Mouse (Mus musculus) heart, postnatal 0 days (tissue): ENCODE measurements at regions not wholly inside any gene's neighbourhood (a gene's known extent, or its start where the extent isn't known, plus 50 kb on each side); places are given as distances from the start of the nearest gene placed in this dataset.

ENCODE experiments used
- ATAC-seq: fragments of 200-750 bp; cut with Nextera tagmentation; 2 replicates; pipeline ENCODE4 v1.8.0; 2017; ENCODE audit warnings: low read depth, moderate number of reproducible peaks, moderate library complexity; ENCODE audit not compliant: insufficient read depth
- DNase-seq: peaks from one replicate; pipeline ENCODE4 v3.0.0-alpha.2; 2016; ENCODE audit warnings: low spot score
- H3K27ac ChIP-seq: fragments of 300-500 bp; sonication (generic); 2 replicates; pipeline ENCODE4 v1.5.1; 2014; ENCODE audit warnings: low read depth, mild to moderate bottlenecking
- H3K27me3 ChIP-seq: fragments of 300-500 bp; sonication (generic); 2 replicates; pipeline ENCODE4 v1.6.1; 2014; ENCODE audit warnings: low read length, mixed read lengths; ENCODE audit not compliant: control insufficient read depth, insufficient read depth
- H3K36me3 ChIP-seq: fragments of 300-500 bp; sonication (generic); replicated peaks from 2 replicates; pipeline ENCODE4 v1.6.1; 2014; ENCODE audit warnings: low read length, mixed read lengths; ENCODE audit not compliant: control insufficient read depth, insufficient read depth
- H3K4me1 ChIP-seq: fragments of 300-500 bp; sonication (generic); 2 replicates; pipeline ENCODE4 v1.6.1; 2014; ENCODE audit warnings: antibody characterized with exemption; ENCODE audit not compliant: control insufficient read depth, insufficient read depth
- H3K4me2 ChIP-seq: fragments of 300-500 bp; sonication (generic); 2 replicates; pipeline ENCODE4 v1.6.1; 2014; ENCODE audit warnings: low read depth, mild to moderate bottlenecking, low read length, moderate library complexity
- H3K4me3 ChIP-seq: fragments of 300-500 bp; sonication (generic); 2 replicates; pipeline ENCODE4 v1.5.1; 2014; ENCODE audit warnings: low read depth, low read length
- H3K9ac ChIP-seq: fragments of 300-500 bp; sonication (generic); replicated peaks from 2 replicates; pipeline ENCODE4 v1.6.1; 2014; ENCODE audit warnings: low read depth, low read length, mixed read lengths
- H3K9me3 ChIP-seq: fragments of 300-500 bp; sonication (generic); replicated peaks from 2 replicates; pipeline ENCODE4 v1.6.1; 2016; ENCODE audit warnings: low read length; ENCODE audit not compliant: control insufficient read depth
- CTCF ChIP-seq: IDR thresholded peaks from 2 replicates; pipeline ENCODE4 v1.5.1; 2016; ENCODE audit warnings: antibody characterized with exemption, control low read depth, low read depth
- EP300 ChIP-seq: IDR thresholded peaks from 2 replicates; pipeline ENCODE4 v1.6.1; 2016; ENCODE audit warnings: antibody characterized with exemption, low read depth
- WGBS: fragments of 180-500 bp; shearing (Covaris S2); extraction: QIAGEN DNeasy Blood & Tissue Kit; methylation state at CpG from one replicate; pipeline ENCODE4 v1.1.7; 2014; 5-methylcytosine and 5-hydroxymethylcytosine counted together

GRCm38 (mm10) chr11:88778326-88778725 lies 60.0 kb upstream of the Msi2 start:
- Histone ChIP-seq H3K9ac (no peak overlapping the region), H3K4me2 (no peak overlapping the region), H3K36me3 (no peaks in the 10 kb centered on the region), H3K27me3 (no peaks in the 10 kb centered on the region), H3K9me3 (no peaks in the 10 kb centered on the region), H3K4me1 (peaks cover 7% of the 10 kb centered on the region), H3K27ac (no peak overlapping the region), H3K4me3 (no peak overlapping the region)
- WGBS: 86% methylated on average over 6 of the region's 6 CpGs
- no peak for ATAC-seq
- TF ChIP-seq CTCF: no peak
- TF ChIP-seq EP300: no peak
- DNase-seq: no peak

- Histone ChIP-seq H3K9me3 (no peaks in the 10 kb centered on the region), H3K36me3 (no peaks in the 10 kb centered on the region), H3K4me3 (no peak overlapping the region), H3K4me2 (no peak overlapping the region), H3K27me3 (no peaks in the 10 kb centered on the region), H3K4me1 (peaks cover 7% of the 10 kb centered on the region), H3K27ac (0 out of 2 replicates have a peak overlapping the region, but pooled peaks have one; percentile 2), H3K9ac (no peak overlapping the region)
- DNase-seq (no peak), ATAC-seq (no peak)
- 60% methylated on average over 4 of the region's 4 CpGs for WGBS
- no peak for TF ChIP-seq CTCF
- TF ChIP-seq EP300: no peak
Measured at GRCm38 (mm10) chr11:88774401-88774931, 56.2 kb upstream of the Msi2 start.

- peak; percentile 27 for DNase-seq
- ATAC-seq: peak; percentile 44
- TF ChIP-seq CTCF (no peak), EP300 (no peak)
- WGBS: 14% methylated on average over 6 of the region's 6 CpGs
- Histone ChIP-seq H3K4me1 (peaks cover 7% of the 10 kb centered on the region), H3K9me3 (no peaks in the 10 kb centered on the region), H3K36me3 (no peaks in the 10 kb centered on the region), H3K4me3 (no peak overlapping the region), H3K9ac (no peak overlapping the region), H3K27me3 (no peaks in the 10 kb centered on the region), H3K27ac (peak overlapping the region; percentile 2; the same call in 1 of the 2 replicates), H3K4me2 (no peak overlapping the region)
Measured at GRCm38 (mm10) chr11:88773961-88774360, 55.6 kb upstream of the Msi2 start.

GRCm38 (mm10) chr11:88770405-88770804 lies 52.1 kb upstream of the Msi2 start:
- no peaks in the 10 kb centered on the region for H3K9me3 ChIP-seq
- ATAC-seq: no peak
- H3K27ac ChIP-seq: no peak overlapping the region
- WGBS: 86% methylated on average over 7 of the region's 7 CpGs
- H3K9ac ChIP-seq: 0 out of 2 replicates have a peak overlapping the region, but pooled peaks have one; percentile 1
- H3K4me1 ChIP-seq: peaks cover 15% of the 10 kb centered on the region
- no peaks in the 10 kb centered on the region for H3K36me3 ChIP-seq
- no peak overlapping the region for H3K4me2 ChIP-seq
- no peak for TF ChIP-seq EP300
- TF ChIP-seq CTCF: no peak
- no peaks in the 10 kb centered on the region for H3K27me3 ChIP-seq
- no peak for DNase-seq
- no peak overlapping the region for H3K4me3 ChIP-seq
